Mouse (Mus musculus): Measurements from ENCODE around the gene 4931440F15Rik. TPM values are rescaled to one million over a fixed set of nuclear protein-coding genes. Genes with fewer than 3 reads are reported as not detected.

Gene 4931440F15Rik
- total RNA-seq (2023) = under 1 TPM in 1 of 2 experiments, not detected in 1; 0.41 TPM

GRCm38 (mm10) chr11:29825271-29825718, at the start of gene 4931440F15Rik:
Gene 4931440F15Rik, minus strand, starts transcription at chr11:29825668.

Other genes with a start within 250 kb of the 4931440F15Rik start
- gene Rtn4, start 132.7 kb downstream of the 4931440F15Rik start, total RNA-seq (2023) = 10 to 100 TPM; 89.9 to 93.3 TPM
- 1 to 10 TPM in 1 of 2 experiments, under 1 TPM in 1; 0.65 to 1.8 TPM for gene Eml6, start 200.4 kb upstream of the 4931440F15Rik start, total RNA-seq (2023)

Measured in B cell, adult 67 days (primary cell).